Mouse (Mus musculus): ENCODE results near the gene Itgb5.

Gene Itgb5

DNA sequence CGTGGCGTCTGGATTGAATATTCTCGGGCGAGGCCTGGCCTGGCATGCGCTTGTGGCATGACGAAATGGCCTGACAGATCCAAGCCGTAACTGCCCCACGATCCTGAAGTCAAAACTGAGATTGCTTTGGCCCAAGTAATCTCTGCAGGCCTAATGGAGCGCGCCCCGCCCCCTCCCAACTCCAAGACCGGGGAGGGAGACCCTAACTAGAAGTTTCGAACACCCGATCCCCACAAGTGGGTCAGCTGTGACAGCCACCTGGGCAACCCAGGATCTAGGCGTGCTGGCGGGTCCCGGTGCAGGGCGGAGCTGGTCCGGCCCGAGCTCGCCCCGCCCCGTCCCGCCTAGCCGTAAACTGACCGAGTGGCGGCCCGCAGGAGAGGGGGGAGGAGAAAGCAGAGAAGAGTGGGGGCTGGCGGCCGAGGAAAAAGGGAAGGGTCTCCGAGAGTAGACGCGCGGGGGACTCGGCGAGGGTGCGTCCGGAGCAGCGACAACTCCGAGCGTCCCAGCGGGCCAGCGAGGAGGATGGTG is at the start of gene Itgb5:
Itgb5 (plus strand) TSS at position 365 of the 531 bp plus-strand sequence.
- DNase-seq (ENCODE audit: low read depth, low spot score): no peak

DNA sequence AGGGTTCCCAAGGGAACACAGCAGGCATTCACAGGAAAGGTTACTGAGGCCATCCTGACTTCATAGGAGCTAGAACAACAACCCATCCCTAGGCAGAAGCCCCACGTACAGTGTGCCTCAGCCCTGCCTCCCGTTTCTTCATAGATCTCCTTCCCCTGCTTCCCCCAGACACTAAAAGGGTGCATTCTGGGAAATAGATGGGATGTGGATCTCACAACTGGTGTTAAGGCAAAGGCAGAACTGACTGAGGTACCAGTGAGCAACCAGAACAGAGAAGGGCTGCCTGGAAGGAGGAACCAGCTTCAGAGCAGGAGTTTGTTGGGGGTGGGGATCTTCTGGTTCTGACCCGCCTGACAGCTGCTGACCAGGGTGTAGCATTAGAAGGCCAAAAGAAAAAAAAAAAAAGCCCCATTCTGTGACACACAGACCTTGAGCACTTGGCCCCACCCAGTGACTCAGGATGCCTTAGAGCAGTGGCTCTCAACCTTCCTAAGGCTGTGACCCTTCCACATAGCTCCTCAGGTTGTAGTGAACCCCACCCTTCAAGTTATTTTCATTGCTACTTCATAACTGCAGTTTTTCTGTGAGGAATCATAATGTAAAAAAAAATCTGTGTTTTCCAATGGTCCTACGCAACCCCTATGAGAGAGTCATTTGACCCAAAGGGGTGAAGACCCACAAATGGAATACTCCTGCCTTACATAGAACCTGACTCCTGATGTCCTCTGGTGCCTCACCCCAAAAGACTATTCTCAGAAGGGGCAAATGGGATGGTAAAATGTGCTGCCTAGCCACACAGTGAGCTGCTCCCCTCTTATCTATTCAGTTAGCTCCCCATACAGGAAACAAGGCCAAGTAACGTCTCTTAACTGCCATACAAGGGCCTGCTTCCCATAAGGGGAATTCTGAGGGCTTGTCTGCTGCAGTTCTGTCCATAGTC is 47.4 kb upstream of the Itgb5 start:
- DNase-seq (ENCODE audit: low read depth, low spot score): no peak

DNA sequence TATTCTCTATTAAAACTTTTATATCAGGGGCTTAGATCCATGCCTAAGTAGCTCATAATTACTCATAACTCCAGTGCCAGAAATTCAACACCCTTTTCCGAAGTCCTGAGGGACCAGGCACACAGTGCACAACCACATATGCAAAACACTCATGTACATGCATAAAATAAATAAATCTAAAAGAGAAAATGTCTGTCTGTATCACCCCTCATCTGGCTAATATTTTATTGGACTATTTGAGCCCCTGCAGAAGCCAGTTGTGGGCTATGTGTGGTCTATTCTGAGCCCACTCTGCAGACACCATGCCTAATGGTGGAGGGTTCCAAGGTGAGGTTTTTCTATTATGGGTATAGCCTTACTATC is 46.8 kb upstream of the Itgb5 start:
- no peak for DNase-seq (ENCODE audit: low read depth, low spot score)

DNA sequence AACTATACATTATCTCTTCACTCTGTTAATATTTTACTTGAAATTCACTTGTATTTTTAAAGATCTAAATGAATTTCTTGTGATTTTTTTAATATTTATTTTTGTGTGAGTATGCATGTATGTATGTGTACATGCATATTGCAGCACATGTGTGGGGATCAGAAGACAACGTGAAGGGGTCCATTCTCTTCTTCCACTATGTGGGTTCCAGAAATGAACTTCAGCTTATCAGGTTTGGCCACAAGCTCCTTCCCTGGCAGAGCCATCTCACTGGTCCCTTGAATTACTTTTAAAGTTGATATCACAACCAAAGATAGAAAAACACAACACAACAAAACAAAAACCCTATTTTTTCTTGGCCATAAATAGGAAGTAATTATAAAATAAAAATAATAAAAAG is 44.9 kb upstream of the Itgb5 start:
- DNase-seq (ENCODE audit: low read depth, low spot score): no peak

DNA sequence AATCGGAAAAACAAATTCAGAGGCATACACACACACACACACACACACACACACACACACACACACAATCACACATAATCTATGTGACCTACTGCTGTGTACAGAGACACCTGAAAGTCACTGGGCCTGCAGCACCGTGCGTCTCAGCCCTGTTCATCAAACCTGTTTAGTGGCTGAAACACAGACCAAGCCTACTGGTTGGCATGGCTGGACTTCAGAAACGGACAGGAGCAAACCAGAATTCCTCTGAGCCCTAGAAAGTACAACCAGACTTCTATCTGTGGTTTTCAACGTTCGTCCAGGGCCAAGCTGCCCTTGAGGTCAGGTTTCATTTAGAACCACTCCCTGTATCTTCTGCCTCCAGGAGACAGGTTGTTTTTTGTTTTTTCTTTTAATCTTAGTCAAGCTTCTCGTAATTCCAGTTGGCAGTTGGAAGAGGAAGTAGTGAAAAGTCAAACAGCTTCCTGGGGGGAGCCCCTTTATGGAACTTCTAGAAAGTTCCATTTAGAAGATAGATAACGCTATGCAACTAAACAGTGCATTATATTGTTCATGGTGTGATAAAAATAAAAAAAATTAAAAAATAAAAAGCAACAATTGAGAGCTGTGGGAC is 44.3 kb upstream of the Itgb5 start:
- DNase-seq (ENCODE audit: low read depth, low spot score): no peak

DNA sequence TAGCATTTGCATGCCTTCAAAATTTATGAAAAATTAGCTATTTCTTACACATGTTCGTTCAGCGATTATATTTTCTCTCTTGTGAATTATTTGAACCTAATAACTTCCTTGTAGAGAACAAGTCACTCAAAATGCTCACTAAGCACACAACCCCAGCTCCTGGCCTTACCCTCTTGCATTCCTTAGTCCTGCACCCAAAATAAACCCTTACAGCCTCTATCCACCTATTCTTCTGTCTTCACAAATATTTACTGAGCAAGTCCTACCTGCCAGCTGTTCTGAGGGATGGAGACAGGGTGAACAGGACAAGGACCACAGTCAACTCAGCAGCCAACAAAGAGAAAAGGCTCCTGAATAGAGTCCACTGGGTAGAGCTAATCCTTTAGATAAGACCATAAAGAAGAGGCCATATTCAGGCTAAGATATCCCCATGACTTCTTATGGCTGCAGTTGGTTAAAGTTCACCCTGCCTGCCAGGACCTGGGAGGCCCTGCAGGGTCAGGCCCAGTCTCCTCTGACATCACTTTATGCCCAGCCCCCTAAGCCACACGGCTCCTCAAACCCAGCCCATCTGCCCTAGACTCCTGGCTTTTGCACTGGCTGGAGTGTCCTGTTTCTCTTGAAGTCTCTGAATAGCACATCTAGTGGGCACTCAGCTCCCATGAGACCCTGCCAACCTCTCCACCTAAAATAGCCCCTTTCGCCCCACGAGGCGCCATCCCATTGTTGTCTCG is 42.6 kb upstream of the Itgb5 start:
- no peak for DNase-seq (ENCODE audit: low read depth, low spot score)

DNA sequence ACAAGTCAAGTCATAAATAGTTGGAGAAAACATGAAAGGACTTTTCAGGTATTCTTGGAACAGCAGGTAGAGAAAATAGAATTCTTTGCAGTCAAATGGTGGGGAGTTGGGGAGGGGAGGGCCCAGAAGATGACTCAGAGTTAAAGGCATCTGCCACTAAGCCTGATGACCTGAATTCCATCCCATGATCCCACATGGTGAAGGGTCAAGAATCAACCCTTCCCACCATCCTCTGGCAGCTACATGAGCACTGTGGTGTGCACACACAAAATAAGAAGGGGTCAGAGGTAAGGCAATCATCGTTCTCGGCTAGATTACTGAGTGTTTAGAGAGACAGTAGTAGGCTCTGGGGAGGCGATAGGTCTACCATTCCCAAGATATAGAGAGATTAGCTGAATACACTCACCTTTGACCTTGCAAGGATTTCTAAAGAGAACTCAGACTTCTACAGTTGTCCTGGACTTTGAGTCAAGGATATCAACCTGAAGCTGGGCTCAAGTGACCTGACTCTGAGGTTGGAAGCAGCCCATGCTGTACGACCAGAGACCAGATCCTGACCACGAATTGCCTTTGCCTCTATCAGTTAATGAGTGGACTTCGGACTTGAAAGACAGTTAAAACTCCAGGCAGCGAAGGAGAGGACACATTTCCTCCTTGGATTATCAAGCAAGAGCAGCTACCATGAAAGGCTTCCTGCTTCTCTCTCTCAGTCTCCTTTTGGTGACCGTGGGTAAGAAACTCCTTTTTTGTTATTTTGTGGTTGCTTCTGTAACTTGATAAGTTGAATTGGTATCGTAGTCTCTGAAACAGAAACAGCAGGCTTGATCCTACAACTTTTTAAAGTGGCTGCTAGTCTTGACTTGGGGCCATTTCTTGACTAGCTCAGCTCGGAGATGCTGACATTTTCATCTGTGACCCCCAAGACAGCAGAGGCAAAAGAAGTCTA is 35.3 kb upstream of the Itgb5 start, which contains the start of gene Muc13:
Muc13 (plus strand) TSS at position 192 of the 946 bp plus-strand sequence.
- no peak for DNase-seq (ENCODE audit: low read depth, low spot score)

DNA sequence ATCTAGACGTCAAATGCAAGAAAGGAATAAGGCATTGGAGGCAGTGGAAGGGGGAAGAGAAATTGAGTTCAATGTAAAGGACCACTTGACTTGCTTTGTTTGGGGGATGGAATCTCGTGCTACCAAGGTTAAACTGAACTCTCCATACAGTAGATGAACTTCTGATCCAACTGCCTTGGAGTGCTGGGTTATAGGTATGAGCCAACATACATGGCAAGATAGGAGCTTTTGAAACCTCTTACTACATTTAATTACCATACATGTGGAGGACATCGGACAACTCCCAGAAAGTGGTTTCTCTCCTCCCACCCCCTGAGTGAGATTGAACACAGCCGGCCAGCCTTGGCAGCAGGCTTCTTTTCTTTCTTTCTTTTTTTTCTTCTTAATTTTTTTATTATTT is 34.4 kb upstream of the Itgb5 start:
- no peak for DNase-seq (ENCODE audit: low read depth, low spot score)

DNA sequence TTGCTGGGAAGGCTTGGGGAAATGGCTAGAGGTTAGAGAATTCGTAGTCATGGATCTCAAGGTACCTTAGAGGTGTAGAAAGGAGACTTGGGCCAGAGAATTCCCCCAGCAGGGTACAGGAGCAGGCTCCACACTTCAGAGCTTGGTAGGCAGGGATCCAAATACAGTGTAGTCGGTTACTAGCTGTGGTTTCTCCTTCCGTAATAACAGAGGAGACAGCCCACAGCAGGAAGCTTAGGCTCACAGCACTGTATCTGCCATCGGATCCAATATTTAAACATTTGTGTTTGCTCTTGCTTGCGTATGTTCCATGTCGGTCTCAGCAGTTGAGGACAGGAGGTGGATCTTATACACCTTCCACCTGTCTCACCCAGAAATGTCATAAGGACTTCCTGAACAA is 33.6 kb upstream of the Itgb5 start:
- DNase-seq (ENCODE audit: low read depth, low spot score): no peak

DNA sequence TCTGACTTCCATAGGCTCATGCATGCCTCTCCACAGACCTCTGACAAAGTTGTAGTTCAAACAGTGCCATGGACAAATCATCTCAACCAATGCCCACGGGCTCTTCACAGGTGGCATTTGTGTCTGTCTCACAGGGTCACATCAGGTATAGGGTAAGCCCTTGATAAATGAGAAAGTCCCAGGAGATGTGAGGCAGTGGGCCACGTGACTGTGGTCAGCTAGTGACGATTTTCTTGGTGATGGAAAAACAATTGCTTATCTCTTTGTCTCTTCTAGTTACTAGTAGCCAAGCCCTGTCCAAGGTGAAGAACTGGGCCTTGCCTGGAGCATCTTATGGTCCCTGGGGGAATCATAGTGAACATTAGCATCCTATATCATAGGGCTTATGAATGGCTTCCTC is 32.7 kb upstream of the Itgb5 start:
- no peak for DNase-seq (ENCODE audit: low read depth, low spot score)

DNA sequence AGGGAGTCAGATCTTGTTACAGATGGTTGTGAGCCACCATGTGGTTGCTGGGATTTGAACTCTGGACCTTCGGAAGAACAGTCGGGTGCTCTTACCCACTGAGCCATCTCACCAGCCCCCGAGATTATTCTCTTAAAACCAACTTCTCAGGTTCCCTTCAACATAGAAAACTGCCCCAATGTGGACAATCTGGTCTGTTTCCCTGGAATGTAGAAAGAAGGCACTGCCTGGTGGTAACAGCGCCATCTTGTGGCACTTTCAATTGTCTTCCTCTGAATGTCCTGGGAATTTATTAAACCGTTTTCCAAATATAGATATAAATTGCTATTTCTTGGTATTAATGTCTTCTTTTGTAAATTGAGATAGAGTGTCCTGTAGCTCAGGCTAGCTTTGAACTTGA is 31.6 kb upstream of the Itgb5 start:
- DNase-seq (ENCODE audit: low read depth, low spot score): peak; percentile 53

DNA sequence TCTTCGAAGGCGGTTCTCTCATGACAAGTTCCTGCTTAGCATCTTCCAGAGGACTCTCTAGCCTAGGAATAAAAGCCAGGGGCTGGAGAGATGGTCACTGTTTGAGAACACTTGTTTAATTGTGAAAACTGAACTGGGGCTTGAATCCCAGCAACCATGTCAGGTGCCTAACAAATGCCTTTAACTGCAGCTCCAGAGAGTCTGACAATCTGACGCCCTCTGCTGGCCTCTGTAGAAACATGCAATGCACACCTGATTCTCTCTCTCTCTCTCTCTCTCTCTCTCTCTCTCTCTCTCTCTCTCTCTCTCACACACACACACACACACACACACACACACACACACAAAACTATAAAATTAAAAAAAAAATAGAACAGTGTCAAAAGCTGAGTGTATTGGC is 19.5 kb upstream of the Itgb5 start:
- no peak for DNase-seq (ENCODE audit: low read depth, low spot score)

DNA sequence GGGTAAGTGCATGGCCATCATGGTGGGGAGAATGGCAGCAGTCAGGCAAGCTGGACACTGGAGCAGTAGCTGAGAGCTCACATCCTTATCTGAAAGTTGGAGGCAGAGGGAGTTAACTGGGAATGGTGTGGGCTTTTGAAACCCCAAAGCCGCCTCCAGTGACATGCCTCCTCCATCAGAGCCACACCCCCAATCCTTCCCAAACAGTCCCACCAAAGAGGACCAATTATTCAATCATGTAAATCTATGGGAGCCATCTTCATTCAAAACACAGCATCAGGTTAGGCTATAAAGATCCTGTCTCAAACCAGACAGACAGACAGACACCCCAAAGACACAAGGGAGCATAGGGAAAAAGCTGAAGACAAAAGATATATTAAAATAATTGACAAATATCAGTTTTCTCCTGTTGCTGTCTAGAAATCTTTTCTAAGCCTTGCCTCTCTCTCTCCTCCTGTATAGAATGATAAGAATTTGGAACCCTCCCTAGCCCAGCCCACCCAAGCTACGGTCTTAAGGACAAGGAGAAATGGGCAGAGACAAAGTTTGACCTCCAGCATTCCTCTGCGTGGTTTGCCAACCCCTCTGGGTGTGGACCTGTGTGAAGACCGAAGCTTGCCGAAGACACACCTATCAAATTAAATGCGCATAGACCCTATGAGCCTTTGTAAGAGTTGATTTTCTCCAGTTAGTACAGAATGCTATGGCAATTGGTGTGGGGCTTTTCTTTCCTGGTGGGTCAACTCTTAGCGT is 10.9 kb upstream of the Itgb5 start:
- DNase-seq (ENCODE audit: low read depth, low spot score): no peak

DNA sequence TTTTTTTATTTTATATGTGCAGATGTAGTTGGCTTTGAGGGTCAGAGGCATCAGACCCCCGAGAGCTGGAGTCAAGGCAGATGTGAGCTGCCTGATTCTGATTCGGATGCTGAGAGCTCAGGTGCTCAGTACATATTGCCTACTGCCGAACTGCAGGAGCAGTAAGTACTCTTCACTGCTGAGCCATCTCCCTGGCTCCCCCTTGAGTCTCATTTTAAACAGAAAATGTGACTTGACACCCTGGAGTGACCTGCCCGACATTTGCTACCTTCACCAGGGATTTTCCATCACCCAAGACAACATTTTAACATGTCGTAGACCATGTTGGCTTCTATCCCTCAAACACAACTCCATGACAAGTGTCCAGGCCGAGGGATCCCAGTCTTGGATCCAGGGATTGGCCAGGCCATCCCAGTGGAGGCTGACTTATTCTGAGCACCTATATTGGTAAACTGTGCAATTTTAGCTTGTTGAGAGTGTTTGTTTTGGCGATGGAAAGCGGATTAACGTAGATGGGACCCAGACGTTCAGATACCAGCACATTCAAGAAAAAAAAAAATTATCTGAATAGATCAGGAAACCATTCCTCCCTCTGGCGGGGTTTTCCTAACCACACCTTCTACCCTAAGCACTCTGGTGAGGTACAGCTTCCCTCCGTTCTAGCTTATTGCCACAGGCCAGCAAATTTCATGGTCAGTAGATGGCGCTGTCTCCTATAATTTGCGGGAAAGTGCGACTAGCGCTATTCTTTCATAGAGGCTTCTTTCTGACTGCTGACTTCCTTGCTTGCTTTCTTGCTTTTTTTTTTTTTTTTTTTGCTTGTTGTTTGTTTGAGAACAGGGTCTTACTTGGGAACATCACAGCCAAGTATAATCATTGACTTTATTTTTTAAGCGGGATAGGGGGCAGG is 8.9 kb upstream of the Itgb5 start:
- DNase-seq (ENCODE audit: low read depth, low spot score): peak; percentile 84

DNA sequence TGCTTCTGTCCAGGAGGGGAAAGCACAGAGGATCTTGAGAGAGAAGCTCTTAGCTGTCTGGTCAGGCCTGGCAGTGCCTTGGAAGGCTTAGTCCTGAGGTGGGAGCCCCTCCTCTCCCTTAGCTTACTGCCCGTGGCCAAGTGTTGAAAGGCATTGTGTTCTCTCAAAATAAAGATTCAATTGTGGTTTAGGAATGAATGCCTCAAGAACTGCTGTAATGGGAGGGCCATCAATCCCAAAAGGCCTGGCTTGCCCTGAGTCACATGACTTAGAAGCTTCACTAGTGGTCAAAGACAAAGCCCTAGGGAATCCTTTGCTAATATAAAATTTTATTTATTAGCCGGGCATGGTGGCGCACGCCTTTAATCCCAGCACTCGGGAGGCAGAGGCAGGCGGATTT is 4.9 kb upstream of the Itgb5 start:
- no peak for DNase-seq (ENCODE audit: low read depth, low spot score)

DNA sequence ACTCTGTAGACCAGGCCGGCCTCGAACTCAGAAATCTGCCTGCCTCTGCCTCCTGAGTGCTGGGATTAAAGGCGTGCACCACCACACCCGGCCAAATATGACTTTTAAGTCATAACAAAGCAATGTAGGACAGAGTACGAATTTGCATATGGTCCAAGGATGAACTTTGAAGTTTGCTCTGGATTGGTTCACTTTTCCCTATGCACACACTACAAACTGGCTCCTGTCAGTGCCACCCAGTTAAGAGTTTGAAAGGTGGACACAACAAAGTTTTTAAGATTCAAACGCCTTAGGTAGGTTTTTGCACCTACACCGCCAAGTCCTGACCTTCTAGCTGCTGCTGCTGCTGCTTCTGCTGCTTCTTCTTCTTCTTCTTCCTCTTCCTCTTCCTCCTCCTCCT is 969 bp upstream of the Itgb5 start:
- DNase-seq (ENCODE audit: low read depth, low spot score): no peak

DNA sequence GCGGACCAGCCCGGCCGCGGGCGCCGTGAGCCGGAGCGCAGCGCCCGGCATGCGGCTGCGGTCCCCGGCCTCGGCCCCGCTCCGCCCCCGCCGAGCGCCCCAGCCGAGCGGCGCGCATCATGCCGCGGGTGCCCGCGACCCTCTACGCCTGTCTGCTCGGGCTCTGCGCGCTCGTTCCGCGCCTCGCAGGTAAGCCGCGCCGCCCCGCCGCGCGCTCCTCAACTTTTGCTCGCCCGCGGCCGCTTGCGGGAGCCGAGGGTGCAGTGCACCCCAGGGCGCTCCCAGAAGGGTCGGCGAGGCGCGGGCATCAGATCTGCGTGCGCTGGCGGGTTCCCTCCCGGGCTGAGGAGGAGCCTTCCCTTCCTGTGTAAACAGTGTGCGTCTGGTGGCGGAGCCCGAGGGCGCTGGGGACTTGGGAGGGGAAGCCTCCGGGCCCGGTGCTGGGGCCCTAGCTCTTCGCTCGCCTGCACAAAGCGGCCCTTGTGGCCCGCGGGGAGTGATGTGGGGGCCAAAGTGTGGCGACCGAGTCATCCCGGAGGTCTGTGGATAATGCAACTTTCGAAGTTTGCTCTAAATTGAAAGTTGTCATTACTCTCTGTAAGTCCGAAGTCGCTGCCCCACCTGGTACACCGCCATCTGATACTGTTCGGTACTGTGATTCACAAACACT is 512 bp downstream of the Itgb5 start:
- no peak for DNase-seq (ENCODE audit: low read depth, low spot score)

DNA sequence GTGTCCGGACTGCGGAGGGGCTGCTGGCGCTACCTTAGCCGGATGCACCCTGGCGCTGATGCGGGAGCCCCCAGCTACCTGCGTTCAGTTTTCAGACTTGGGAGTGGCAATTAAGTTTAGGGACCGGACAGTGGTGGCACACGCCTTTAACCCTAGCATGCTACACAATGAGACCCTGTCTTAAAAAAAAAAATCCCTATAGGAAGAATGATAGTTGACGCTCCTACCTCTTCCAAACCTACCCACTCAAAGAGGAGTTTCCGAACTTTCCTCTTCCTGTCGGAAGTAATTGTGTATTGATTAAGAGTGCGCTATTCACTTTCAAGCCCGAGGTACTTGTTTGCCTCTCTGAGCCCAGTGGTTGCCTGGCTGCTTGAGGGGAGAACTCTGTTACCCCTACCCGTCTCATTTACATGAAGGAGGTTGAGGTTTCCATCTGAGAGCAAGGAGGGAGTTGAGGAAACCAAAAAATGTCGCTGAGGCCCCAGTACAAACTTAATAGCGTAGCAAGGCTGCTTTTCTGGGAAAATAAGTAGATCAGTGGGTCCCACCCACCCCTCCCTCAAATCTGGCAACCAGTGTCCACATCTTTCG is 1.1 kb downstream of the Itgb5 start:
- DNase-seq (ENCODE audit: low read depth, low spot score): no peak
